Mouse (Mus musculus): Measurements from ENCODE around the gene Hmbs. TPM values are rescaled to one million over a fixed set of nuclear protein-coding genes. Genes with fewer than 3 reads are reported as not detected.
"Not testable (repeated sequence)": the region's sequence is repeated elsewhere in the genome, so short reads cannot be mapped to it uniquely, and the experiment has no call there.

Gene Hmbs
- total RNA-seq, 2 experiments from 2014 or later, result 86.7 to 101 TPM

- DNase-seq, result no peak
These were observed 1.8 kb upstream of the Hmbs start for GRCm38 (mm10) chr9:44345570-44346433.

GRCm38 (mm10) chr9:44343290-44343689, 738 bp downstream of the Hmbs start:
- DNase-seq, result no peak

GRCm38 (mm10) chr9:44342605-44343004, 1.4 kb downstream of the Hmbs start:
- DNase-seq, result no peak

GRCm38 (mm10) chr9:44342173-44342572, 1.9 kb downstream of the Hmbs start:
- no peak for DNase-seq

- DNase-seq, result no peak
These were observed 2.5 kb downstream of the Hmbs start for GRCm38 (mm10) chr9:44341487-44341886.

- no peak for DNase-seq
These were observed 5.5 kb downstream of the Hmbs start for GRCm38 (mm10) chr9:44338574-44338973.

GRCm38 (mm10) chr9:44337436-44338169, 6.4 kb downstream of the Hmbs start:
- DNase-seq, result no peak

GRCm38 (mm10) chr9:44336964-44337363, 7.1 kb downstream of the Hmbs start:
- DNase-seq, result no peak

- DNase-seq, result not testable (repeated sequence)
These were observed 7.5 kb downstream of the Hmbs start for GRCm38 (mm10) chr9:44336513-44336912.

GRCm38 (mm10) chr9:44336093-44336406, 8.0 kb downstream of the Hmbs start:
- DNase-seq, result no peak

- peak; percentile 58 for DNase-seq
These were observed 8.5 kb downstream of the Hmbs start for GRCm38 (mm10) chr9:44335331-44336092.

GRCm38 (mm10) chr9:44334396-44335330, 9.4 kb downstream of the Hmbs start, which contains the start of gene H2afx:
Gene H2afx, plus strand, starts transcription at chr9:44334694.
- DNase-seq, result peak; percentile 99

GRCm38 (mm10) chr9:44332918-44333638, 10.9 kb downstream of the Hmbs start:
- no peak for DNase-seq

- DNase-seq, result no peak
These were observed 13.3 kb downstream of the Hmbs start for GRCm38 (mm10) chr9:44330736-44331135.

- no peak for DNase-seq
These were observed 16.1 kb downstream of the Hmbs start for GRCm38 (mm10) chr9:44327926-44328325.

GRCm38 (mm10) chr9:44327064-44327711, 16.8 kb downstream of the Hmbs start:
- DNase-seq, result no peak

GRCm38 (mm10) chr9:44326371-44327063, 17.5 kb downstream of the Hmbs start:
- DNase-seq, result peak; percentile 86

- DNase-seq, result no peak
These were observed 18.2 kb downstream of the Hmbs start, which contains the start of gene Dpagt1 for GRCm38 (mm10) chr9:44325768-44326370. Gene Dpagt1, plus strand, starts transcription at chr9:44326019.
